Mouse (Mus musculus) neural tube, embryonic 12.5 days (tissue): Measurements from ENCODE around the gene March8. TPM values are rescaled to one million over a fixed set of nuclear protein-coding genes. Genes with fewer than 3 reads are reported as not detected.

Experiments used
- ATAC-seq: fragments of 200-750 bp; cut with Nextera tagmentation; 2 replicates; pipeline ENCODE4 v1.8.0; 2017; ENCODE audit warnings: low read depth, mild to moderate bottlenecking, moderate TSS enrichment, moderate library complexity; ENCODE audit not compliant: low FRiP score
- H3K27ac ChIP-seq: fragments of 300-500 bp; sonication (generic); 2 replicates; pipeline ENCODE4 v1.5.1; 2016
- H3K27me3 ChIP-seq: fragments of 300-500 bp; sonication (generic); replicated peaks from 2 replicates; pipeline ENCODE4 v1.6.1; 2016; ENCODE audit warnings: mild to moderate bottlenecking
- H3K36me3 ChIP-seq: fragments of 300-500 bp; sonication (generic); 2 replicates; pipeline ENCODE4 v1.6.1; 2016; ENCODE audit warnings: mild to moderate bottlenecking
- H3K4me1 ChIP-seq: fragments of 300-500 bp; sonication (generic); 2 replicates; pipeline ENCODE4 v1.6.1; 2016
- H3K4me2 ChIP-seq: fragments of 300-500 bp; sonication (generic); replicated peaks from 2 replicates; pipeline ENCODE4 v1.6.1; 2016; ENCODE audit warnings: mild to moderate bottlenecking
- H3K4me3 ChIP-seq: fragments of 300-500 bp; sonication (generic); 2 replicates; pipeline ENCODE4 v1.5.1; 2016
- H3K9ac ChIP-seq: fragments of 300-500 bp; sonication (generic); 2 replicates; pipeline ENCODE4 v1.6.1; 2016; ENCODE audit warnings: mild to moderate bottlenecking
- H3K9me3 ChIP-seq: fragments of 300-500 bp; sonication (generic); 2 replicates; pipeline ENCODE4 v1.6.1; 2016; ENCODE audit warnings: mild to moderate bottlenecking
- WGBS: fragments of 180-500 bp; shearing (Covaris S2); methylation state at CpG from one replicate; pipeline ENCODE4 v1.1.7; 2016; 5-methylcytosine and 5-hydroxymethylcytosine counted together
- polyA plus RNA-seq: library from polyadenylated mRNA; unstranded; fragments of >200 nt; fragmentation: Nextera tagmentation; extraction: Ambion mirVana; gene quantifications from 2 replicates; pipeline ENCODE4 v1.2.1, GENCODE M21; 2016

March8 gene
- polyA plus RNA-seq, 1 experiment from 2014 or later = 58.2 TPM

DNA sequence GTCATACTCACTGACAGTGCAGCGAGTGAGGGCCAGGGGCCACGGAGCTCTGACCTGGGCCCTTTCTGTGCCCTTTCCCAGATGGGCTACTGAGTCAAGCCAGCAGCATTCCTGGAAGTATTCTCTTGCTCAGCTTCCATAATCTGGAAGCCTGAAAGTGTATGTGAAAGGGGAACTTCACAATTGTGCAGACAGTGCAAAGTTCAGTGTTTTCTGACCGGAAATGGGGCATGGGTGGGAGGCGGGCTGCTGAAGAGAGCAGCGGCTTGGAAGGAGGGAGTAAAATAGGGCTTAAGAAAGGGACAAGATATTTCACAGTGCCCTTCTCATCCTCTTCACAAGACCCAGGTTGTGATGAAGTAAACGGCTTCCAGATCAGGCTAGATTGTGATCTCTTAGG is 101.7 kb downstream of the March8 start:
- WGBS = 89% methylated on average over 6 of the region's 6 CpGs
- H3K4me1 ChIP-seq = no peaks in the 10 kb centered on the region
- no peaks in the 10 kb centered on the region for H3K36me3 ChIP-seq
- no peak overlapping the region for H3K27ac ChIP-seq
- ATAC-seq = no peak
- H3K9me3 ChIP-seq = no peaks in the 10 kb centered on the region
- no peak overlapping the region for H3K9ac ChIP-seq
- H3K27me3 ChIP-seq = no peaks in the 10 kb centered on the region
- H3K4me3 ChIP-seq = no peak overlapping the region
- no peak overlapping the region for H3K4me2 ChIP-seq

DNA sequence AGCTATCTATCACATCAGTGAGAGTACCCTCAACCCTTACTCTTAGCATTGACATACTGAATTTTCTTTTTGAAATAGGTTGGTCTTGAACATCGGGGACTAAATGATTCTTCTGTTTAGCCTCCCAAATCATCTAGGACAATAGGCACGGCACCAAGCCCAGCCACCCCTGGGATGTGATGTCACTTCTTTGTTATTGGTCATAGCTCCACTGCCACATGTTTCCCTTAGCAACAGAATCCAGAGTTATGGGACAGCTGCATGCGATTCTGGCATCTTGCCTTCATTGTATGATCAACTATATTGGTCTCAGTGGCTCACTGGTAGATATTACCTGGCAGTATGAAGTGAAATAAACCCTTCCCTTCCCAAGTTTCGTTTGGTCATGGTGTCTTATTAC is 102.6 kb downstream of the March8 start:
- H3K36me3 ChIP-seq = no peaks in the 10 kb centered on the region
- no peak for ATAC-seq
- H3K27ac ChIP-seq = no peak overlapping the region
- no peaks in the 10 kb centered on the region for H3K4me1 ChIP-seq
- no peak overlapping the region for H3K4me3 ChIP-seq
- H3K4me2 ChIP-seq = no peak overlapping the region
- WGBS = 81% methylated on average over 4 of the region's 4 CpGs
- H3K27me3 ChIP-seq = no peaks in the 10 kb centered on the region
- no peaks in the 10 kb centered on the region for H3K9me3 ChIP-seq
- no peak overlapping the region for H3K9ac ChIP-seq

DNA sequence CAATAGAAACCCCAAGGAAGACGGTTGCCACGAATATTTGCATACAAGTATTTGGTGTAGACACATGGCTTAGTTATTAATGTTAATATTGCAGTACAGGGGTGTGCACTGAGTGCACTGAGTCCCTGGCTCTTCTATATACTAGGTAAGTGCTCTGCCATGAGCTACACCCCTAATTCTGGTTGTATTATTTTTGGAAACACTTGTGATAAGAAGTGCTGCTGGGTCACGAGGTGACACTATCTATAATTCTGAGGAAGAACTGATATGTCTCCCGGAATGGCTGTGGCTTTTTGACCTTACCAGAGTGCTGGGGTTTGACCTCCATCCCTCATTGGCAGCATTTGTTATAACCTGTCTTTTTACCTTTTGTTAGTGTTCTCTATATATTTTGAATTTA is 103.0 kb downstream of the March8 start:
- Histone ChIP-seq H3K27ac (no peak overlapping the region), H3K9ac (no peak overlapping the region), H3K4me2 (no peak overlapping the region), H3K9me3 (no peaks in the 10 kb centered on the region), H3K27me3 (no peaks in the 10 kb centered on the region), H3K36me3 (no peaks in the 10 kb centered on the region), H3K4me1 (no peaks in the 10 kb centered on the region), H3K4me3 (no peak overlapping the region)
- ATAC-seq = no peak
- 92% methylated on average over 4 of the region's 4 CpGs for WGBS

DNA sequence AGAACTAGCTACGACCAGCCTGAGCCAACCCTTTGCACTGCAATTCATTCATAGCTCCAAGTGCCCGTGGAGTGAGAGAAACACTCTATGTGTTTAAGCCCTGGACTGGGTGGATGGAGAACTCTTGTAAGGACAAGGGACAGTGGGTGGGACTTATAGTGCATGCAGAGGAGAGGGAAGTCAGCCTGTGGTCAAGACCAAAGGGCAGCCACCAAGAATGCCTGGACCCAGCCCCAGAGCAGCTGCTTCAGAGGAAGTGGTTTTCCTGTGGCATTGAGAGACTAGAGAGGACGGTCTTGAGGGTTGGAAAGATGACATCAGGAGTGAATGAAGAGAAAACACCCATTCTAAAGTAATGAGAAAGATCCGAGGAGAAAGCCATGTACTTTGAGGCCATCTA is 118.0 kb downstream of the March8 start:
- Histone ChIP-seq H3K9ac (no peak overlapping the region), H3K36me3 (no peaks in the 10 kb centered on the region), H3K4me1 (peaks cover 3% of the 10 kb centered on the region), H3K27me3 (peaks cover 12% of the 10 kb centered on the region), H3K4me3 (no peak overlapping the region), H3K27ac (no peak overlapping the region), H3K9me3 (no peaks in the 10 kb centered on the region), H3K4me2 (no peak overlapping the region)
- 84% methylated on average over 4 of the region's 4 CpGs for WGBS
- ATAC-seq = no peak

DNA sequence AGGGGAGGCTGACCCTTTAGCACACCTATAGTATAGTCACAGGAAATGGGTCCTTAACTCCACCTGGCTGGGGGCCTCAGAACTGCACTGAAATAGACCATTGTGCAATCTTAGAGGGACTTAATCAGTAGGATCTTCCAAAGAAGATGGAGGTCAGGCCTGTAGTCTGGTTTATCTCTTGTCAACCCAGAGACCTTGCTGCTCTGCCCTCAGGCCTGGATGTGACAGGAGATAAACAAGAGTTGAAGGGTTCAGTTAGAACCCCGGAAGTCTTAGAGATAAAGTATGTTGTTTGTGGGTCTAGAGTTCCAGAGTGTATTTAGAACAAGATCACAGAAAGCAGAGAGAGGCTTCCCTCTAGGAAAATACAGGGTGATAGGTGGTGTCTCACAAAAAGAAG is 118.7 kb downstream of the March8 start:
- no peak overlapping the region for H3K4me2 ChIP-seq
- no peak for ATAC-seq
- H3K27ac ChIP-seq = no peak overlapping the region
- no peak overlapping the region for H3K4me3 ChIP-seq
- H3K9me3 ChIP-seq = no peaks in the 10 kb centered on the region
- no peaks in the 10 kb centered on the region for H3K36me3 ChIP-seq
- peaks cover 7% of the 10 kb centered on the region for H3K4me1 ChIP-seq
- H3K9ac ChIP-seq = no peak overlapping the region
- 96% methylated on average over 1 of the region's 1 CpGs for WGBS
- H3K27me3 ChIP-seq = peaks cover 19% of the 10 kb centered on the region

DNA sequence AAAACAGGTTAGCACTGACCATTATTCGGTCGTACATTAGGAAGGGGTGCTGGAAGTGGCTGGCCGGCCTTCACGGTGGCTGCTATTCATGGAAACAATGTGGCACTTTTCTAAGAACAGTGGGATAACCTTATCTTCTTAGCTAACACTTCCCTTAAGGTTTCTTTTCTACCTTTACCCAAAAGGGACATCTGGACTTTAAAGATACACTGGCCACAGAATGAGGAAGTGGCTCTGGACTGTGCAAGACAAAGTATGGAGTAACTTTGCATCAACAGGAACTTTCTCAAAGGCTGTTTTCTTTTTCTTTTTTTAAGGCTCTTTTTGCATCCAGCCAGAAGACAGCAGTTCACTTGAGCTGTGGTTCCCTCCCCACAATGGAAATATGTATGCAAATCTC is 120.9 kb downstream of the March8 start:
- Histone ChIP-seq H3K27ac (no peak overlapping the region), H3K4me1 (peaks cover 7% of the 10 kb centered on the region), H3K4me3 (no peak overlapping the region), H3K9ac (no peak overlapping the region), H3K36me3 (no peaks in the 10 kb centered on the region), H3K4me2 (no peak overlapping the region), H3K9me3 (no peaks in the 10 kb centered on the region), H3K27me3 (peaks cover 21% of the 10 kb centered on the region)
- ATAC-seq = no peak
- WGBS = 70% methylated on average over 4 of the region's 4 CpGs

Other genes with a start within 250 kb of the March8 start
- 27.1 and 34.3 TPM in 2 replicates for gene Tmcc1, start 144.5 kb upstream of the March8 start, polyA plus RNA-seq
- gene Washc2, start 130.0 kb upstream of the March8 start, polyA plus RNA-seq = 63.2 and 72.0 TPM in 2 replicates
- gene Zfand4, start 73.8 kb upstream of the March8 start, polyA plus RNA-seq = 6.5 and 7.1 TPM in 2 replicates
- gene Alox5, start 123.2 kb downstream of the March8 start, polyA plus RNA-seq = 0.41 and 0.71 TPM in 2 replicates
- not detected in 2 replicates for gene Olfr211, start 151.1 kb downstream of the March8 start, polyA plus RNA-seq
- not detected in 2 replicates for gene Olfr212, start 168.5 kb downstream of the March8 start, polyA plus RNA-seq
- gene Olfr213, start 200.4 kb downstream of the March8 start, polyA plus RNA-seq = not detected in 2 replicates
- gene Gm5580, start 213.1 kb downstream of the March8 start, polyA plus RNA-seq = 0.20 and 0.45 TPM in 2 replicates
- gene Olfr214, start 216.2 kb downstream of the March8 start, polyA plus RNA-seq = not detected in 2 replicates
- not detected in 2 replicates for gene Olfr215, start 246.2 kb downstream of the March8 start, polyA plus RNA-seq